Mouse (Mus musculus) bone marrow, adult 2 months (tissue): ENCODE measurements around the gene Pik3cb.

ENCODE experiments used
- CTCF ChIP-seq: fragments of 200-500 bp; IDR thresholded peaks from 2 replicates; pipeline ENCODE4 v1.5.1; 2011; ENCODE audit warnings: low read length, control low read depth; ENCODE audit not compliant: control insufficient read depth, insufficient read depth
- POLR2A ChIP-seq: fragments of 200-500 bp; IDR thresholded peaks from 2 replicates; pipeline ENCODE4 v1.6.1; 2011; ENCODE audit warnings: low read depth, mild to moderate bottlenecking, control low read depth, low read length, borderline replicate concordance; ENCODE audit not compliant: control insufficient read depth

DNA sequence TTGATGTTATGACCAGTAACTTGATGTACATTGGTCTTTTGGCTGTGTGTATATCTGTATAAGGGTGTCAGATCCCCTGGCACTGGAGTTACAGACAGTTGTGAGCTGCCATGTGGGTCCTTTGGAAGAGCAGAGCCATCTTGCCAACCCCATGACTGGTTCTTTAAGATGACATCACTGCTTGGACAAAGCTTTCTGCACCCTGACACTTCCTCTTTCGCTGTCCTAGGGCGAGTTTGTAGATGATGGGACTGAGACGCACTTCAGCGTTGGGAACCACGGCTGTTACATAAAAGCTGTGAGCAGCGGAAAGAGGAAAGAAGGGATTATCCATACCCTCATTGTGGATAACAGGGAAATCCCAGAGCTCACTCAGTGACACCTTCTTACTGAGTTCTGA, 139.1 kb downstream of the Pik3cb start:
- TF ChIP-seq POLR2A (no peak), CTCF (no peak)
